Mouse (Mus musculus) heart, adult 2 months (tissue): ENCODE data around the gene Pde11a. TPM values are rescaled to one million over a fixed set of nuclear protein-coding genes. Genes with fewer than 3 reads are reported as not detected.

Experiments
- DNase-seq, 2 experiments: peaks; one replicate each; pipeline ENCODE4 v3.0.0; 2021
- H3K27ac ChIP-seq: fragments of 200-600 bp; 2 replicates; pipeline ENCODE4 v1.8.1; 2022
- H3K27me3 ChIP-seq: fragments of 200-500 bp; 2 replicates; pipeline ENCODE4 v1.6.1; 2012; ENCODE audit warnings: mild to moderate bottlenecking, low read length, inconsistent platforms, mixed read lengths; ENCODE audit not compliant: control insufficient read depth, insufficient read depth
- H3K36me3 ChIP-seq: fragments of 200-500 bp; 2 replicates; pipeline ENCODE4 v1.6.1; 2012; ENCODE audit warnings: low read length, inconsistent platforms; ENCODE audit not compliant: control insufficient read depth, insufficient read depth
- H3K4me1 ChIP-seq: fragments of 200-500 bp; 2 replicates; pipeline ENCODE4 v1.6.1; 2011; ENCODE audit warnings: low read length; ENCODE audit not compliant: control insufficient read depth, insufficient read depth
- H3K4me3 ChIP-seq: fragments of 200-600 bp; 2 replicates; pipeline ENCODE4 v1.8.1; 2022
- H3K79me2 ChIP-seq: fragments of 200-500 bp; replicated peaks from 2 replicates; pipeline ENCODE4 v1.6.1; 2012; ENCODE audit warnings: mild to moderate bottlenecking, inconsistent platforms, low read length, moderate library complexity, mixed read lengths; ENCODE audit not compliant: control insufficient read depth, insufficient read depth
- H3K9ac ChIP-seq: fragments of 200-500 bp; 2 replicates; pipeline ENCODE4 v1.6.1; 2012; ENCODE audit warnings: low read depth, mild to moderate bottlenecking, control low read depth, inconsistent platforms, low read length, mixed read lengths
- CTCF ChIP-seq: fragments of 200-600 bp; IDR thresholded peaks from 2 replicates; pipeline ENCODE4 v1.8.1; 2022; ENCODE audit warnings: antibody characterized with exemption, mild to moderate bottlenecking, moderate library complexity
- EP300 ChIP-seq: fragments of 200-500 bp; IDR thresholded peaks from 2 replicates; pipeline ENCODE4 v1.6.1; 2011; ENCODE audit warnings: low read depth, low read length, control low read depth; ENCODE audit not compliant: insufficient read depth
- POLR2A ChIP-seq: fragments of 200-500 bp; IDR thresholded peaks from 2 replicates; pipeline ENCODE4 v1.6.1; 2011; ENCODE audit warnings: mild to moderate bottlenecking, low read depth, low read length, control low read depth; ENCODE audit not compliant: insufficient read depth
- WGBS: fragments of 180-500 bp; shearing (Covaris S2); methylation state at CpG from one replicate; pipeline ENCODE4 v1.1.7; 2018; 5-methylcytosine and 5-hydroxymethylcytosine counted together
- intact Hi-C: fragments of 180-260 bp; cut with DNase I; formaldehyde crosslinking; loops from one replicate; pipeline ENCODE4 v1.15.1; 2025
- polyA plus RNA-seq: library from polyadenylated mRNA; depleted of rRNA; stranded (reverse); fragments of >200 nt; gene quantifications from 2 replicates; pipeline ENCODE4 v1.2.3, GENCODE M21; 2012
- total RNA-seq, 2 experiments: library from RNA; stranded (reverse); gene quantifications; 2 replicates each; pipeline ENCODE4 v1.2.3; 2021

Gene Pde11a
- total and polyA plus RNA-seq, 3 experiments: 0.12 to 1.4 (median 1.2) TPM

DNA sequence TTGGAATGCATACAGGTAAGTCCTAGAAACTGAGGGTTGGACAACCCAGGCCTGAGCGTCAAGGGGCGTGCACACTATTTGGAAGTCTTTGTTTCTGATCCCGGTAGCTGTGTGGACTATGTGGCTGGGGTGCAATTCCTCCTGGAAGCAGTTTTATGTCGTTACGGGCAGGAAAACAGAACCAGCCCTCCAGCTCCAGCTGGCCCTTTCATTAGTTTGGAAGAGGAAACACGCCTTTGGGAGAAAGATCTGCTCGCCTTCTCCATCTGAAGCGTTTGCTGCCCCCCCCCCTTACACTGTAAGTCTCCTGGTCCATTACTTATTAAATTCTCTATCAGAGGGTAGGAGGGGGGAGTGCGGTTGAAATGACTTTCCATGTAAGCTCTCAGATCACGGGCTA is 279.0 kb downstream of the Pde11a start:
- no peaks in the 10 kb centered on the region for H3K4me1 ChIP-seq
- H3K36me3 ChIP-seq: no peaks in the 10 kb centered on the region
- no peaks in the 10 kb centered on the region for H3K27me3 ChIP-seq
- no peak overlapping the region for H3K4me3 ChIP-seq
- TF ChIP-seq CTCF (no peak), EP300 (no peak), POLR2A (no peak)
- 73% methylated on average over 10 of the region's 10 CpGs for WGBS
- H3K9ac ChIP-seq: no peak overlapping the region
- DNase-seq: no peak
- intact Hi-C loops: no loop called here
- H3K79me2 ChIP-seq: no peaks in the 10 kb centered on the region
- no peak overlapping the region for H3K27ac ChIP-seq

GRCm38 (mm10) chr2:76058661-76059467 is 279.7 kb downstream of the Pde11a start:
- Histone ChIP-seq H3K79me2 (no peaks in the 10 kb centered on the region), H3K9ac (no peak overlapping the region), H3K4me3 (no peak overlapping the region), H3K36me3 (no peaks in the 10 kb centered on the region), H3K27ac (no peak overlapping the region), H3K4me1 (no peaks in the 10 kb centered on the region), H3K27me3 (no peaks in the 10 kb centered on the region)
- no peak for DNase-seq
- 74% methylated on average over 13 of the region's 13 CpGs for WGBS
- no peak for TF ChIP-seq POLR2A
- intact Hi-C loops: no loop called here

DNA sequence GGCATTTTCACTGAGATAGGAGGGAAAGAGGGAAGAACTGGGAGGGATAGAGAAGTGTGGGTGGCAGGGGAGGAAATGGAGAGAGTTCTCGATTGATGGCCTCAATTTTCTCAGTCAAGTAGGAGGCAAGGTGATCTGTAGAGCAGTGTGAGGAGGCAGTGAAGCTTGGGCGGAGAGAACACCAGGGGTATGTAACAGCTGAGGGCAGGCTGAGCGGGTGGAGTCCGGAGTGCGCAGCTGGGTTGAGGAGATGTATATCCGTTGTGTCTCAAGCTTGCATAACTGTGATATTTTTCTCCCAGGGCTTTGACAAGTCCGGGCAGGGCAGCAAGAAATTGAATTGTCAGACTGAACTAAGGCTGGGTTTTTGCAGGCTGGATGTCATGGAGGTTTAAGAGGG is 281.0 kb downstream of the Pde11a start:
- H3K4me1 ChIP-seq: no peaks in the 10 kb centered on the region
- 84% methylated on average over 7 of the region's 7 CpGs for WGBS
- no peaks in the 10 kb centered on the region for H3K27me3 ChIP-seq
- no peak overlapping the region for H3K27ac ChIP-seq
- no peaks in the 10 kb centered on the region for H3K36me3 ChIP-seq
- intact Hi-C loops: no loop called here
- H3K4me3 ChIP-seq: no peak overlapping the region
- H3K9ac ChIP-seq: no peak overlapping the region
- DNase-seq: no peak
- no peak for TF ChIP-seq CTCF
- TF ChIP-seq EP300: no peak
- no peak for TF ChIP-seq POLR2A
- H3K79me2 ChIP-seq: no peaks in the 10 kb centered on the region

DNA sequence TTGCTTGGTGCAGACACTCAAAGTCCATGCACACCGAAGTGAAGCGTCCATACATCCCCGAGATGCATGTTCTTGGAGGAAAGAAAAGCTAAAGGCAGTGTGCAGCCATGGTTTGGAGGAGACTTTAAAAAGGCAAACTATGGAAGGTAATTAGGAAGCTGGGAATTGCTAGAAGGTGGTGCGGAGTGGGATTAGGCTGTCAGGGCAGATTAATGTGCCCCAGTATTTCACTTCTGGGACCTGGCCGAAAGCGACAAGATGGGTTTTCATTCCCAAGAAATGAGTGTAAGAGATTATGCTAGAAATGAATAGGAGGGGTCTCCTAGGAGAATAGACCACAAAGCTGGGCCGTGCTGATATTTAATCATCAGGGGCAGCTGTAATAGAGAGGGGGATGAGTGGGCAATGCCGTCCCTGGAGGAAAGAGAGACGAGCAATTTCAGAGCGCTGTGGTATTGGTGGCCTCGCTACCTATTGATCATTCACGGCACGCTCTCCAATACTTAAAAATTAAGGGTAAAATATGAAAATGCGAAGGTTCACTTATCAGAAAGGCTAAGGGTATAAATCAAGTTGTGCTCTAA is 284.7 kb downstream of the Pde11a start:
- WGBS: 94% methylated on average over 14 of the region's 14 CpGs
- Histone ChIP-seq H3K4me3 (no peak overlapping the region), H3K4me1 (no peaks in the 10 kb centered on the region), H3K27ac (no peak overlapping the region), H3K9ac (no peak overlapping the region), H3K27me3 (no peaks in the 10 kb centered on the region), H3K79me2 (no peaks in the 10 kb centered on the region), H3K36me3 (no peaks in the 10 kb centered on the region)
- TF ChIP-seq POLR2A: no peak
- no peak for TF ChIP-seq CTCF
- intact Hi-C loops: no loop called here
- no peak for DNase-seq

- H3K9ac ChIP-seq: no peak overlapping the region
- H3K36me3 ChIP-seq: no peaks in the 10 kb centered on the region
- no peaks in the 10 kb centered on the region for H3K79me2 ChIP-seq
- intact Hi-C loops: no loop called here
- H3K4me1 ChIP-seq: no peaks in the 10 kb centered on the region
- no peak for DNase-seq
- TF ChIP-seq CTCF (no peak), EP300 (no peak), POLR2A (no peak)
- H3K4me3 ChIP-seq: no peak overlapping the region
- WGBS: 55% methylated on average over 1 of the region's 1 CpGs
- no peaks in the 10 kb centered on the region for H3K27me3 ChIP-seq
- H3K27ac ChIP-seq: no peak overlapping the region
These were observed 285.6 kb downstream of the Pde11a start for GRCm38 (mm10) chr2:76052897-76053505.

DNA sequence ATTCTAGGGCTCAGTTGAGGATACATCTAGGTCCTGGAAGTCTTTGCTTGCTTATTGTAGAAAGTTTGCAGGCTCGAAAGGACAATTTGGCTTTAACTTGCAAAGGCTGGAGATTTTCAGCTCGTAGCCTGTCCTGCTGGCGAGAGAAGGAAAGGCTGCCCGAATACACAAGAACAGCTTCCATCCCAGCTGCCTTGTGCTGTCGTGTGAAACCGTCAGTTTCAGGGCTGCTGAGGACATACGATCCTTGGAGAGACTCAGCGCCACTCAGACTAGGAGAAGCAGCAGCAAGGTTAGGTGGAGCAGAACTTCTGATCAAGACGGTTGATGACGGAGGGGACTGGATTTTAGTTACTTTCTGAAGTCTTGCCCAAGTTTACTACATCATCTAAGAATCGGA is 287.2 kb downstream of the Pde11a start:
- Histone ChIP-seq H3K27ac (no peak overlapping the region), H3K79me2 (no peaks in the 10 kb centered on the region), H3K4me1 (no peaks in the 10 kb centered on the region), H3K36me3 (no peaks in the 10 kb centered on the region), H3K4me3 (no peak overlapping the region), H3K27me3 (no peaks in the 10 kb centered on the region), H3K9ac (no peak overlapping the region)
- TF ChIP-seq CTCF (no peak), POLR2A (no peak), EP300 (no peak)
- intact Hi-C loops: no loop called here
- no peak for DNase-seq
- 73% methylated on average over 11 of the region's 11 CpGs for WGBS
